In genomic region chr3:146520798-146521651, GRCm38 (mm10) we compare ENCODE assay signal across 1 mouse cellular context.
TF ChIP-seq lines count a peak whose summit lies in the region.

Rpf1 (minus strand) TSS chr3:146521429.

TF ChIP-seq in CH12.LX, 34 proteins besides CTCF, POLR2A, EP300 and RAD21 (continued from another document):
- TF ChIP-seq MEF2A (IDR thresholded peaks at IDR 0.05; ENCODE audit: borderline replicate concordance, low read depth, low read length) (peak; percentile 74), SMC3 (IDR thresholded peaks at IDR 0.05; ENCODE audit: low read depth, low read length) (no peak), USF1 (IDR thresholded peaks at IDR 0.05; ENCODE audit: low read depth, low read length) (no peak), ETS1 (conservative IDR thresholded peaks at IDR 0.05; ENCODE audit: low read depth, low read length) (0 out of 2 replicates have a peak, but pooled peaks have one; percentile 50), CHD1 (IDR thresholded peaks at IDR 0.05; ENCODE audit: low read depth, low read length) (peak; percentile 94; the same call in 1 of the 2 replicates), ZNF384 (IDR thresholded peaks at IDR 0.05; ENCODE audit: low read depth, low read length) (no peak), SIN3A (IDR thresholded peaks at IDR 0.05; ENCODE audit: low read length) (peak; percentile 98), ZKSCAN1 (IDR thresholded peaks at IDR 0.05; ENCODE audit: borderline replicate concordance, low read depth, low read length) (no peak), KAT2A (IDR thresholded peaks at IDR 0.05; ENCODE audit: insufficient replicate concordance, low read length) (peak; percentile 99), NRF1 (IDR thresholded peaks at IDR 0.05; ENCODE audit: low read depth, low read length) (peak; percentile 68)
TF ChIP-seq in CH12.LX: peak in this region for 23.
